Mouse (Mus musculus) embryo, embryonic 9.5 days (tissue): ENCODE data around the gene Ppp3ca.

Experiments
- DNase-seq: peaks from one replicate; pipeline ENCODE4 v3.0.0-alpha.2; 2017; ENCODE audit errors: extremely low spot score

Ppp3ca gene

DNA sequence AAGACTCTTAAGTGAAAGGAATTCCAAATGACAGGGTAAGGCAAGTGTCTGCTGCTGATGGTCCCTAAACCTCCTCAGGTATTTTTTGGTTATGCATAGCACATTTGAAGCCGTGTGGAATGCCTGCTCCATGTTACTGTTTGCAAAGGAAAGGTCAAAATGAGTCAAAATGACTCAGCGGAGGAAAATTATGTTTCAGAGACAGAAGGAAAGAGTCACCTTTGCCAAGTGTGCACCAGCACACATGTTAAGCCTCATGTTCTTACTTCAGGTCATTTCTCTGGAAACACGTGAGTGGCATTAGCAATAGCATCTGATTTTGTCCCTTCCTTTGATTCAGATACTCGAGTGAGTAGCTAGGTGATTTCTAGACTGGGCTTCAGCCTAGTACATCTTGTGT, 186.1 kb downstream of the Ppp3ca start:
- no peak for DNase-seq

DNA sequence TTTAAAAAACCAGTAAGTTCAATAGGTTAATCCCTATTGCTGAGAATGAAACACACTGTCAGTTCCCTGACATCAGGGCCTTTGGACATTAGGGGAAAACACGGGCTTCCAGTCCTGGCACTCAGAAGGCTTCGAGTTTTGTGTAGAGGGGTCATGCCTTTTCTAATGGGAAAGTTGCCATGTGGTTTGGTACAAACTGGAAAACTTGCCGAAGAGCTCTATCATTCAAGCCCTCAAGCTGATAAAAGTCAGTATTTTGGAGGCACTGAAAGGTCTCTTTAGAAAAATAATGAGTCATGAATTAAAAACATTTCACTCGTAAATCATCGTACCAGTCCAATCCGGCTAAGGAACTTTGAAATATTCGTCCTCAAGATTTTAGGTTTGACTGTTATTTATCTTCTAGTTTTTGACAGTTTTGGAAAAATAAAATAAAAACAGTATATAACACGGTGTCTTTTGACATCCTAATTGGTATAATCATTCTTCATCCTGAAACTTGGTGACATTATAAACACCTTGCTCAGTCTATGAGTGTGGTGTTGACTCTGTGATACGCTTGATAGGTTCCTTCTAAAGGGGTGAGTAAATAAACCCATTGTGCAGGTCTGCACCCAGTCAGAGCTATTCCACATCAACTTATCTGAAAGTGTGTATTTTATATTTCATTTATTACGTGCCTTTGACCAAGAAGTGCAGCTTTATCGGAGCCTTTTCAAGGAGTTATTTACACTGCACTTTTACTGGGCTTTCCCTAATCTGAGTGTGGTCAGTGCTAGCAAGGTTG, 192.3 kb downstream of the Ppp3ca start:
- no peak for DNase-seq

GRCm38 (mm10) chr3:136863127-136863526, 193.2 kb downstream of the Ppp3ca start:
- no peak for DNase-seq

DNA sequence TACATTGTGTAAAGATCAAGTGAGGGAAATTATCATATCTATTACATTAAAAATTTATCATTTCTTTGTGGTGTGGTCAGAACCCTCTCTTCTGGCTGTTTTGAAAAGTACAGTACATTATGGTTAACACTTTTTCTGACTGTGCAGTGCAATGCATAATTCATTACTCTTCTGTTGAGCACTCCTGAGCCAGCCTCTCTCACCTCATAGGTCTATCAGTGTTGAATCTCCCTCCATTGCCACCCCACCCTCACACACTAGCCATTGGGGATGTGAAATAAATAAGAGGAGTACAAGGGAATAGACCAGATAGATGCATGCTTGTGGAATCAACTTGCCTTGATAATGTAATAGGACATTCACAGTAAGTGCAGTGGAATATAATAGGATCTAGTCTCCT, 194.4 kb downstream of the Ppp3ca start:
- DNase-seq = no peak

DNA sequence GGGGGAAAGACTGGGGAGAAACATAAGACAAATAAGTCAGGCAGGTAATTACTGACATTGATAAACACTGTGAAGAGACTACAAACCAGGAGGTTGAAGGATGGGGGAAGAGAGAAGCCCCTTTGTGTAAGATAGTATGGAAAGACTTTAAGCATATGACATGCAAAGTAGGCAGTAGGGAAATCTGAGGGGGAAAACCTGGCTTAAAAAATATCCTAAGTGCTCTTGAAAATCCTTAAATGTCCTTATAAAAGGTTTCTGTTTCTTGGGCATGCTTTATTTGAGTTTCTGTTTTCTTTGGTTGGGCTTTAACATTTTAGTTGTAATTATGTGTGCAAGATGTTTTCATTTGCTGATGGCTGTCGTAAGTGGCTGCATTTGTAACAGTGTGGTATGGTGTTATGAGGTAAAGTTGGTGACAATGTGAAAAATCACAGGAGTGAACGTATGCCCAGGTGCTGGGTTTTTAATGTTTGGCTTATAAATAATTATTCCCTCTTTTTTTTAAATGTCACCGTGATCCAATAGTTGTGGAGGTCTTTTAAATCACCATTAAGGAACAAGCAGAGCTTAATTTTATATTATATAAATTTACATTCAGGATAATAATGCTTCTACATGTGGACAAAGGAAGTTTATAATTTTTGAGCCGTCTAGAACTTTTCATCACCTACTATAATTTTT, 195.4 kb downstream of the Ppp3ca start:
- no peak for DNase-seq

GRCm38 (mm10) chr3:136866095-136866494, 196.2 kb downstream of the Ppp3ca start:
- no peak for DNase-seq

DNA sequence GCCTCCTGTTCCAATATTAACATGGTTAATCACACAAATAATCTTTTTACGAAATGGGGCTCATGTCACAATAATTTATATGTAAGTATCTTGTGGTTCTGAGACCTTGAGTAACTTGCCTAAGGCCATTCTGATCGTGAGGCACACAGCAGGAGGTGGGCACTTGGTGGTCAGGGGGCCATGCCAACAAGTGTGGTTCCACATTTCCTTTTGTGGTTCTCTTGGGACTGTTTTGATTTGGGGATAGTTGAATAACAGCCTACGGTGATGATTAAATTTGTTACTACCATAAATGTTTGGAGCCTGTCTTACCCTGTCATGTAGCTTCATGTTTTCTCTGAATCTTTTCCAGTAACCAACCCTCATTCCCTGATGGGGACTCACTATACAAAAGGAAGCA, 196.6 kb downstream of the Ppp3ca start:
- no peak for DNase-seq

DNA sequence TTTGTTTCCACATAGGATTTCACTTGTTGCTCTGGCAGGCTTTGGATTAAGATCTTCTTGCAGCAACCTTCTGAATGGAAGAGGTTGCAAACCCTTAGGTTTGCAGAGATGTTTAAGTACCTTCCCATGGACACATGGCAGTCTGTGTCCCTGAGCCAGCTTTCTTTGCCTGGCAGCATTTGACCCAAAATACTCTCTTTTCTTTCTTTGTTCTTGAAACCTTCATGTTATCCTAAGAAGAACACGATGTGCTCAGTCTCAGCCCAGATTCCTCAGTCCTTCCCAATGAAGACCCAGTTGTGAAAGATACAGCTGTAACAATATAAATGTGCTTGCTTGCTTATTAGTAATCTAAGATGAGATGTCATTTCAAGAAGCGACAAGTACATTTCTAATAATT, 197.4 kb downstream of the Ppp3ca start:
- DNase-seq = no peak

DNA sequence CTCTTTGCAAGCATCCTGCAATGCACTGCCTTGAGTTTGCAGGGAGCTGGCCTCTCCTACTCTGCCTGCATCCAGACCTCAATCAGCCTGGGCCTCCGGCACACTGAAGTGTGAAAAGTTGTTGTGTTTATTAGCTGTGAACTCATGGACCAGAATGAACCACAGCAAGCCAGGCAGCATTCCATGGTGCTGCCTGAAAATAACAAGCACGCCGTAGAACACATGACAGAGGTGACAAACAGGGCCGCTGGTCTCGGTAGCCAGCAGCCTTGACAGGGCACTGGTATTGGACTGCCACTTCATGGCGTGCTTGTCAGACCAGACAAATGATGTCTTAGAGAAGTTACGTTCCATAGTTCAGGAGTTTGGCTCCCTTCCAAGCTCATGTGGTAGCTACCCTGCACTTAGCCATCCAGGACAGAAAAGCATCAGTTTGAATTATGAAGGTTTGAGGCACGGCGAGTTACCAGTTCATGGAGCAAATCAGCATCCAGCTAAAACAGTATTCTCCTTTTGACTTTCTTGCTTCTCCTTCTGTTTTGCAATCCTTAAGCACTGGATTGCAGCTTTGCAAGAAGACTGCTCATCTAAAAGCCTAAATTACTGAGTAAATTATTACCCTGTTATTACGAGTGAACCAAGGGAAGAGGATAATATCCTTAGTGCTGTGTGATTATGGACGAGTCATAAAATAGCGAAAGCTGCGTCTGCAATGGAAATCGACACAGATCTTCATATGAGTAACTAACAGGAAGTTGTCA, 202.0 kb downstream of the Ppp3ca start:
- no peak for DNase-seq

GRCm38 (mm10) chr3:136872533-136873095, 202.7 kb downstream of the Ppp3ca start:
- DNase-seq = no peak

DNA sequence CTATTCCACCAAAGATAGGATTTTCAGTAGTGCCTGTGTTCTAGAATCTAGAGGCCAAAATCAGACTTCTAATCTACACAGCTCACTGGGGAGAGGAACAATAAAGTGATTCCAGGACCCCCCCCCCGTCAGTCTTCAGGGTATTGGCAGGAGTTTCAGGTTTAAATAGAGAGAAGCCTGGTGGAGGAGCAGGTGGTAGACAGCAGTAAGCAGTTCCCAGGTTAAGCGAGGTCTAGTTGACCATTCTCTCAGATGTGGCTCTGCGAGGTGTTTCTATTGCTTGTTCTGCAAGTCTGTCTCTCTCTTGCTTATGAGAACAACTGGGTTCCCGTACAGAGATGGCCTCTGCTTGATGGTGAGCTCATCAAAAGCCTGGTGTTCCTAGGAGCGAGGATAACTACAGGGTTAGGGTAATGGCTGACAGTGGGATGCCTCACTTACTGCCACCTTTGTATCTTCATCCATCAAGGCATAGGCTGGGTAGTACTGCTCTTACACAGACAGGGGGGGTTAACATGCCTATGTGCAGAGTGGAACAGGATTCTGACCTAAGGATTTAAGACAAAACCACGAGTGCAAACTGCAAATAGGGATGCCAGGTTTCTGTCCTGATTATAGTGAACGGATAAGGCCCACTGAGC, 204.0 kb downstream of the Ppp3ca start:
- DNase-seq = no peak

DNA sequence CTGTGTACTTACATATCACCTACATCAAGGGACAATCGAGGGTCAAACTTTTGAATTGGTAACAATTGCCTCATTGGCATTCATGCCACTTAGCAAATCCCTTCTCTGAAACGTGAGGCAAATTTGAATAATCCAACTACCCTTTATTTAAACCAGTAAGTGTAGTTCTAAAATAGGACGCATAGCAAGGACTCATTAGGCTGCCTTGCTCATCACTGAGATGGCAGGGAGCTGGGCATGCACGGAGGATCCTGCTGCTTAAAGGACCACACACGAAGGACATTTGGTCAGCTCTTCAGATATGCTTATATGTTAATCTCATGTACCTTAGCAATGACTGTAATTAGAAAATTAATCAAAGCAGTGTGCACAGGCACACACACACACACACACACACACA, 204.6 kb downstream of the Ppp3ca start:
- no peak for DNase-seq

GRCm38 (mm10) chr3:136887741-136888140, 217.8 kb downstream of the Ppp3ca start:
- DNase-seq = no peak

GRCm38 (mm10) chr3:136892140-136892539, 222.2 kb downstream of the Ppp3ca start:
- DNase-seq = no peak

DNA sequence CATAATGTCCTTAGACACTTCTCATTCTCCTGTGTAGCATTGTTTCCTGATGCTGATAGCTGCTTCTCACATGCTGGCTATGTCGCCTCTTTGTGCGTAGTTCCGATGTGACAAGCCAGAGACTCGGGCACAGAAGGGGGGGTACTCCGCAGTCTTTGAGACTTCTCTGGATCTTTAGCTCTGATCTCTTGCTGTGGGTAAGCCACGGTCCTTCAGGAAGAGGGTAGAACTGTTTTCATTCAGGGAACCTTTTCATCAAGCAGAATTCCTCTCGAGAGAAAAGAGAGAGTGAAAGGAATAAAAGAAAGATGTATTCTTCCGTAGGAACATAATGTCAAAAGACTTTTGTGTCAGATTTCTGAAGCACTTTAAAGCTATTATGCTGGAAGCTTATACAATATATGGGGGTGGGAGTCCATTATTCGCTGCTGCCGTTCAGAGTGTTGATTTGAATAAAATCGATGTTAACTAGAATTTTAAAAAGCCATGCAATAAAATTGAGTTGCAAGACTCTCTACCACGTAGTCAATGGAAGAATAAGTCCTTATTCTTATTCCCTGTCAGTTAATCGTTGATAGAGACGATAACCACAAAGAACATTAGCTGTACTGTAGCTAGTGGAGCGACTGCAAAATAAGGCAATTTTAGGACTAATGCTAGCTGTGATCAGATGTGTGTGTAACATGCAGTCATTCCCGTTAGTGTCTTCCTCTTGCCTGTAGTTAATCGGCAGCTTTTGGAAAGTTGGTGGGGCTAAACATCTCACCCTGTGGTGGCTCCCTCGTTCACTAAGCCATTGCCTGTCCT, 223.9 kb downstream of the Ppp3ca start:
- no peak for DNase-seq

DNA sequence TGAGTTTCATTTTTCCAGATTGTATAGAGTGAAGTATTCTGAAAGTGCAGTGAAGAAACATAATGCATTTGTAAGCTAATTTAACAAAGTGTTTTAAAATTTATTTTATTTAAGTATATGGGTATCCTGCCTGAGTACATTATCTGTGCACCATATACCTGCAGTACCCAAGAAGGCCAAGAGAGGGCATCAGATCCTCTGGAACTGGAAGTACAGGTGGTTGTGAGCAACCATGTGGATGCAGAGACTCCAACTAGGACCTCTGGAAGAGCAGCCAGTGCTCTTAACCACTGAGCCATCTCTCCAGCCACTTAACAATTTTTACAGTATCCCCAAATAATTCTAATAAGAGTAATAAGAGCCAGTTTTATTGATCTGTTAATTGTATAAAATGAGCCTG, 225.6 kb downstream of the Ppp3ca start:
- DNase-seq = no peak

DNA sequence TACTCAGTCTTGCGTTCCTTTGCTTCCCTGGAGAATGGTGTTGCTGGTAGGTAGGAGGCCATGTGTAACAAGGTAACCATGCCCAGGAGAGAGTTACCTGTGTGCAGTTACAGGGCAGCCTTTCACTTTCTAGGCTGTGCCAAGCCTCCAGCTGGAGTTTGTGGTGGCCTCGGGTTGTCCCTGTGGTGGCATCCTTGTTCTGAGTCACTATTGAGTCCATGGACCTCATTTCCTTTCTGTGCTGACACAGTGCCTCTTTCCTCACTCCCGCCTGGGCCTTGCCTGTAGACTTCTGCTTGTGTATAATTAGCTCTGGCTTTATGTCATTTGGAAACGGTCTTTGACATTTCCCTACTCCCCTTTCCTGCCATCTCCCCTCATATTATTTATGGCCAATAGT, 226.4 kb downstream of the Ppp3ca start:
- DNase-seq = no peak

DNA sequence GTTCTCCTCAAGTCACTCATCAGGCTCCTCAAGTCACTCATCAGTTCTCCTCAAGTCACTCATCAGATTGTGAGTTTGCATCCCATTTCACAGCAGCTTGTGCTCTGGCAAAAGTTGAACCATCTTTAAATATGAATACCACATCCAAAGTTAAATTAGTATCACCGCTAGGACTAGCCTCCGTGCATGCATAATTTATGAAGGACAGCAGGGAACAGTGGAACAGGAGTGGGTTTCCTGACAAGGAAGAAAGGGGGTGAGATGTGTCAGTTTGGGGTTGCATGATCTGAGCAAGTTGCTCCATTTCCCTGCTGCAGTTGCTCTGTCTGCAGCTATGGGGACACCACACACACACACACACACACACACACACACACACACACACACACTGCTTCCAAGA, 229.8 kb downstream of the Ppp3ca start:
- no peak for DNase-seq

- no peak for DNase-seq
Observed at GRCm38 (mm10) chr3:136900986-136901385, 231.1 kb downstream of the Ppp3ca start.

DNA sequence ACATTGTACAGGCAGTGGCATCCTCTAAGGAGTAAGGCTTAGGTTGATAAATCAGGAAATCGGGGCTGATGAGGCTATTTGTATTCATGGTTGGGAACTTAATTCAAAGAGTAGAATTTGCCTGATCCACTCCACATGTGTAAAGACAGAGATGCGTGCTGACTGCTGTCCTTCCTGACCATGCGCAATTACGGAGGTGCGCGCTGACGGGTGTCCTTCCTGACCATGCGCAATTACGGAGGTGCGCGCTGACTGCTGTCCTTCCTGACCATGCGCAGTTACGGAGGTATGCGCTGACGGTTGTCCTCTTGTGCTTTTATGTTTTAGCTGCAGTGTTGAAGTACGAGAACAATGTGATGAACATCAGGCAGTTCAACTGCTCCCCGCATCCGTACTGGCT, 232.9 kb downstream of the Ppp3ca start:
- no peak for DNase-seq

DNA sequence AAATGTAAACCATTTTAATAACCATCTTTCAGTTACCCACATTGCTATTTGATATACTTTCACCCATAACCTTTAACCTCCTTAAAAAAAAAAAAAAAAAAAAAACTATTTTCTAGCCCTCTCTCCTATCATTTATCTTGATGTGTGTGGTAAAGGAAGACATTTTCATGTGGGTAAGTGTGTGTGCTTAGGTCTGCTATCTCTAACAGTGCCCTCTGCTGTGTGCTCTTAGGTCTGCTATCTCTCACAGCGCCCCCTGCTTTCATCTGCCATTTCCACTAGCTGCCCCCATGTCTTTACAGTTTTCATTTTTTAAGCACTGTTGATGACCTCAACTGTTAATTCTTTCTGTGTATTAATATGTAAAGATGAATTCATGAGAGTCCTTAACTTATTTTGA, 235.7 kb downstream of the Ppp3ca start:
- no peak for DNase-seq
